Comparison of ENCODE assay signal across 13 mouse cellular contexts in genomic region chr12:13106931-13107330, GRCm38 (mm10).
"Had no signal": no experiment of that assay in that cellular context is flagged by ENCODE, and none has a peak within 500 bp of the region (broad histone marks: within the 10 kb centered on the region; RNA-seq: fewer than 3 reads in every experiment).

No protein-coding gene starts in this region.

- DNase-seq: gastrocnemius, adult 2 months; gastrocnemius, postnatal 10 days; gastrocnemius, postnatal 25 days; heart, adult 18-20 months; heart, postnatal 10 days; heart, postnatal 4 days; kidney, adult 18-20 months; kidney, adult 8-10 months; kidney, postnatal 10 days; kidney, postnatal 25 days; kidney, postnatal 4 days; liver; liver, embryonic 13.5 days had no signal
